Mouse (Mus musculus) ES-Bruce4 (cell line): ENCODE results near the gene U2surp. TPM values are rescaled to one million over a fixed set of nuclear protein-coding genes. Genes with fewer than 3 reads are reported as not detected.

Source experiments
- H3K27ac ChIP-seq: 2 replicates; pipeline ENCODE4 v1.5.1; 2012; ENCODE audit warnings: low read length, inconsistent platforms; ENCODE audit not compliant: insufficient read depth
- H3K27me3 ChIP-seq: 2 replicates; pipeline ENCODE4 v1.6.1; 2012; ENCODE audit warnings: mild to moderate bottlenecking, low read length, inconsistent platforms; ENCODE audit not compliant: control insufficient read depth, poor library complexity, insufficient read depth, severe bottlenecking
- H3K36me3 ChIP-seq: 2 replicates; pipeline ENCODE4 v1.6.1; 2012; ENCODE audit warnings: inconsistent platforms, mild to moderate bottlenecking, low read length, moderate library complexity; ENCODE audit not compliant: control insufficient read depth, poor library complexity, insufficient read depth, severe bottlenecking
- H3K4me1 ChIP-seq: one replicate; pipeline ENCODE4 v1.8.1; 2011; ENCODE audit warnings: low read length; ENCODE audit not compliant: control insufficient read depth, insufficient read depth
- H3K4me3 ChIP-seq: 2 replicates; pipeline ENCODE4 v1.5.1; 2011; ENCODE audit warnings: low read depth, mild to moderate bottlenecking, low read length
- H3K9ac ChIP-seq: 2 replicates; pipeline ENCODE4 v1.6.1; 2012; ENCODE audit warnings: low read depth, mild to moderate bottlenecking, inconsistent platforms; ENCODE audit not compliant: poor library complexity, severe bottlenecking
- H3K9me3 ChIP-seq: replicated peaks from 2 replicates; pipeline ENCODE4 v1.6.1; 2012; ENCODE audit warnings: mild to moderate bottlenecking, low read length, inconsistent platforms; ENCODE audit not compliant: control insufficient read depth, poor library complexity, insufficient read depth, severe bottlenecking
- CTCF ChIP-seq: IDR thresholded peaks from one replicate; pipeline ENCODE4 v1.8.1; 2011; ENCODE audit warnings: low read depth, low read length
- EP300 ChIP-seq: IDR thresholded peaks from 2 replicates; pipeline ENCODE4 v1.6.1; 2011; ENCODE audit warnings: low read depth, low read length; ENCODE audit not compliant: insufficient read depth
- POLR2A ChIP-seq: IDR thresholded peaks from one replicate; pipeline ENCODE4 v1.8.1; 2011; ENCODE audit warnings: low read length; ENCODE audit not compliant: insufficient read depth
- polyA plus RNA-seq: library from polyadenylated mRNA; stranded (reverse); fragments of >200 nt; gene quantifications from 2 replicates; pipeline ENCODE4 v1.2.4, GENCODE M21; 2011; ENCODE audit warnings: low read depth; ENCODE audit not compliant: missing spikeins, insufficient read depth, insufficient read length

The U2surp gene
- polyA plus RNA-seq: 173 and 190 TPM in 2 replicates

DNA sequence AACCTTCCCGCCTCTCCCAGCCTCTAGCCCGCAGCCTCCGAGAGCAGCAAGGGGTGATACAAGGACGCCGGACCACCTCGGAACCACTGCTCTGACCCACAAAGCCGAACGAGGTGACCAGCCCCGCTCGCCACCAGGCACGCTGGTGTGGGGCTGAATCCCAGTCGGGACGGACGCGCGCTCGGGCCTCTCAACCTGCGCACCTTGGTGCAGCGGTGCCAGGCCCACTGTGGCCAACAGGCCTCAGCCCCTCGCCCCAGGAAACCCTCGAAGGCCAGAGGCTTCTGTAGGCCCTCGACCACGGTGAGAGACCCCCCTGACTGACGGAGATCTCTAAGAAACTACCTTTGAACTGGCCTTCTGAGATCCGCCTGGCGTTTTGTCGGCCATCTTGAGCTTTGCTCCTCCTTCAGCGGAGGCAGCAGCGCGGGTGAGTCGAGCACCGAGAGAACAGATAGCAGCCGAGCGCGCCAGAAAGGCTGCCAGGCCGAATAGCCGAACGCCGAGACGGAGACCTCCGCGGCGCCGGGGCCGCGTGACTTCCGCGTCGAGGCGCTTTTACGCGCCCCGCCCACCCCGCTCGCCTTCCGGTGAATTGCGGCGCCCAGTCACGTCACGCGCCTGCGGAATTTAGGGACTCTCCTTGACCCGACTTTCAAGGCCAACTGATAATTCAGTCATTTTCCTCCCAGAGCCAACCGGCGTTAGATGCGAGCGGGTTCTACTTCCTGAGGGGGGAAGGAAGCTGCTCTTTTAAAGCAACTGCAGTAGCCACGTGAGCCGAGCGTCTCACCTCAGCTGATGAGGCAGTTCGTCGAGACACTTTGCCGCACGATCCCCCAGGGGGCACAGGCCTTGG lies at the start of gene U2surp:
Gene U2surp, minus strand, starts transcription at position 525 of the 859 bp plus-strand sequence.
- H3K4me3 ChIP-seq: peak within 1 kb of the TSS; percentile 97
- H3K9me3 ChIP-seq: no peaks in the 10 kb centered on the region
- no peaks in the 10 kb centered on the region for H3K27me3 ChIP-seq
- peaks cover 6% of the 10 kb centered on the region for H3K36me3 ChIP-seq
- peaks cover 2% of the 10 kb centered on the region for H3K4me1 ChIP-seq
- TF ChIP-seq EP300: peak; percentile 81; the same call in 1 of the 2 replicates
- no peak for TF ChIP-seq CTCF
- TF ChIP-seq POLR2A: peak; percentile 6
- H3K27ac ChIP-seq: peak within 1 kb of the TSS; percentile 98
- H3K9ac ChIP-seq: peak within 1 kb of the TSS; percentile 93

DNA sequence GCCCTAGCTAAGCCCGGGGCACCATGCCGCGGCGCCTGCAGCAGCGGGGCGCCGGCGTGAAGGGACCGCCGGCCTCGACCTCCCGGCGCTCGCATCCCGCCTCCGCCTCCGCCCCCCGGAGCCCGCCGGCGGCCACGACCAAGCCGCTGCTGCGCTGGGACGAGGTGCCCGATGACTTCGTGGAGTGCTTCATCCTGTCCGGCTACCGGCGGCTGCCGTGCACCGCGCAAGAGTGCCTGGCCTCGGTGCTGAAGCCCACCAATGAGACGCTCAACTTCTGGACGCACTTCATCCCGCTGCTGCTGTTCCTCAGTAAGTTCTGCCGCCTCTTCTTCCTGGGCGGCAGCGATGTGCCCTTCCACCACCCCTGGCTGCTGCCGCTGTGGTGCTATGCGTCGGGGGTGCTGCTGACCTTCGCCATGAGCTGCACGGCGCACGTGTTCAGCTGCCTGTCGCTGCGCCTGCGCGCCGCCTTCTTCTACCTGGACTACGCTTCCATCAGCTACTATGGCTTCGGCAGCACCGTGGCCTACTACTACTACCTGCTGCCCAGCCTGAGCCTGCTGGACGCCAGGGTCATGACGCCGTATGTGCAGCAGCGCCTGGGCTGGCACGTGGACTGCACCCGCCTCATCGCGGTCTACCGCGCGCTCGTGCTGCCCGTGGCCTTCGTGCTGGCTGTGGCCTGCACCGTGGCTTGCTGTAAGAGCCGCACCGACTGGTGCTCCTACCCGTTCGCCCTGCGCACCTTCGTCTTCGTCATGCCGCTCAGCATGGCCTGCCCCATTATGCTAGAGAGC lies 48.3 kb upstream of the U2surp start:
- Histone ChIP-seq H3K9me3 (no peaks in the 10 kb centered on the region; the same call in 1 of the 2 replicates), H3K27me3 (peaks cover 21% of the 10 kb centered on the region), H3K9ac (peak overlapping the region; percentile 86), H3K4me1 (no peaks in the 10 kb centered on the region), H3K4me3 (peak overlapping the region; percentile 45), H3K36me3 (no peaks in the 10 kb centered on the region), H3K27ac (no peak overlapping the region)
- TF ChIP-seq EP300 (no peak), POLR2A (no peak), CTCF (no peak)

DNA sequence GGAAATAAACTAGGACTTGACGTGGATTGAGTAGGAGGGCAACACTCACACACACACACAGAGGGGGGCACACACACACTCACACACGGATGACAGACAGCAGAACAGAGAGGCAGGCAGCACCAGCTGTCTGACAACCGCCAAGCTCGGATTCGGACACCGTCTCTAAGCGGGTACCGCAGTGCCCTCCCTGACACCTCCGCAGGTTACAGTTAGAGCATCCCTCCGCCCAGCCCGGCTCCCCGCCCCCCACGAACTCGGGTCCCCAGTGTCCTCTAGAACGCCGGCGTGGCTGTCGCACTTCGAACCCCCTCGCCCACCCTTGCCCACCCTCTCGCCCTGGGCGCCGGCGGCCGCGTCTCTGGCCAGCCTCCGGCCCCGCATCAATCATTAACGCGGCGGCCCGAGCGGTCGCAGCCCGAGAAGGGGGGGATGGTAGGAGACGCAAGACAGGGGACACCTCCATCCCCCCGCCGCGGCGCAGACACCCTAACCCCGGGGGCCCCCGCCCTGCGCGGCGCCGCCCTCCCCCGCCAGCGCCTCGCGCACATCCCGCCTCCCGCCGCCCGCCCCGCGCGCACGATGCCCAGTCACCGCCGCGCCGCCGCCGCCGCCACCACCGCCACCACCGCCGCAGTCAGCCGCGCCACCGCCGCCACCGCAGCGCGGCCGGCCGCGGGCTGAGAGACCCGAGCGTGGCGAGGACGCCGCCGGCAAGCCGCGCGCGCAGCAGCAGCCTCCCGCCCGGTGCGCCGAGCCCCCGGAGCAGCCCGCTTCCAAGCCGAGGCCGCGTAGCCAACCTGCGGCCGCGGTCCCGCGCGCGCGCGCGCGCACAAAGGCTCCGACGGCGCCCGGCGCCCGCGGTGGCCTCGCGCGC lies 47.5 kb upstream of the U2surp start, which contains the start of gene Paqr9:
Gene Paqr9, plus strand, starts transcription at position 599 of the 877 bp plus-strand sequence.
- no peaks in the 10 kb centered on the region for H3K36me3 ChIP-seq
- H3K9me3 ChIP-seq: no peaks in the 10 kb centered on the region; the same call in 1 of the 2 replicates
- peaks cover 21% of the 10 kb centered on the region for H3K27me3 ChIP-seq
- peak within 1 kb of the TSS; percentile 45 for H3K4me3 ChIP-seq
- TF ChIP-seq EP300: no peak
- TF ChIP-seq CTCF: no peak
- TF ChIP-seq POLR2A: no peak
- peak within 1 kb of the TSS; percentile 86 for H3K9ac ChIP-seq
- no peaks in the 10 kb centered on the region for H3K4me1 ChIP-seq
- no peak within 1 kb of the TSS for H3K27ac ChIP-seq

GRCm38 (mm10) chr9:95558726-95559058 lies 46.9 kb upstream of the U2surp start:
- H3K9ac ChIP-seq: no peak overlapping the region
- no peaks in the 10 kb centered on the region; the same call in 1 of the 2 replicates for H3K9me3 ChIP-seq
- H3K36me3 ChIP-seq: no peaks in the 10 kb centered on the region
- no peak overlapping the region for H3K27ac ChIP-seq
- H3K4me3 ChIP-seq: peak overlapping the region; percentile 26
- H3K27me3 ChIP-seq: peaks cover 21% of the 10 kb centered on the region
- TF ChIP-seq CTCF: no peak
- no peak for TF ChIP-seq EP300
- no peak for TF ChIP-seq POLR2A
- no peaks in the 10 kb centered on the region for H3K4me1 ChIP-seq

DNA sequence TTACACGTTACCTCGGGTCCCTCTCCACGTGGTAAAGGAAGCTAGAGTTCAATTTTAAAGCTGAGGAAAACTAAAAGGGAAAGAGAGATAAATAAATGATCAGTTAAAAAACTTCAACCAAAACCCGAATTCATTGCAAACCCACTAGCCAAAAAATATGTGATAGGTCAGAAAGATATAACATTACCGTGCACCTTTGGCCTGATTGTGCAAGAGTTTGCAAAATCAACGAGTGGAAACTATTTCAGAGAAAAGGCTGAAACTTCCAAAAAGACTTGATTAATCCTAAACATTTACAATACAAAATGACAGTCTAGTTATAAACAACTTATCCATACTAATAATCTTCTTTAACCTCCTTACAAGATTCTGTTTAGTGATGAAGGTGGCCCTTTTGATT lies 45.9 kb upstream of the U2surp start:
- H3K9me3 ChIP-seq: no peaks in the 10 kb centered on the region
- no peak overlapping the region for H3K4me3 ChIP-seq
- H3K27me3 ChIP-seq: peaks cover 21% of the 10 kb centered on the region
- no peaks in the 10 kb centered on the region for H3K4me1 ChIP-seq
- no peak for TF ChIP-seq EP300
- no peak for TF ChIP-seq CTCF
- TF ChIP-seq POLR2A: no peak
- no peak overlapping the region for H3K27ac ChIP-seq
- no peaks in the 10 kb centered on the region for H3K36me3 ChIP-seq
- H3K9ac ChIP-seq: no peak overlapping the region
